Mouse (Mus musculus) cerebellum, postnatal 36 days (tissue): ENCODE measurements around the gene Tead3.
"Not testable (repeated sequence)": the region's sequence is repeated elsewhere in the genome, so short reads cannot be mapped to it uniquely, and the experiment has no call there.

Experiments used
- DNase-seq, 2 experiments: peaks; one replicate each; pipeline ENCODE4 v3.0.0; 2021 to 2022; ENCODE audit warnings: mixed read lengths in 2 of 2

Gene Tead3

DNA sequence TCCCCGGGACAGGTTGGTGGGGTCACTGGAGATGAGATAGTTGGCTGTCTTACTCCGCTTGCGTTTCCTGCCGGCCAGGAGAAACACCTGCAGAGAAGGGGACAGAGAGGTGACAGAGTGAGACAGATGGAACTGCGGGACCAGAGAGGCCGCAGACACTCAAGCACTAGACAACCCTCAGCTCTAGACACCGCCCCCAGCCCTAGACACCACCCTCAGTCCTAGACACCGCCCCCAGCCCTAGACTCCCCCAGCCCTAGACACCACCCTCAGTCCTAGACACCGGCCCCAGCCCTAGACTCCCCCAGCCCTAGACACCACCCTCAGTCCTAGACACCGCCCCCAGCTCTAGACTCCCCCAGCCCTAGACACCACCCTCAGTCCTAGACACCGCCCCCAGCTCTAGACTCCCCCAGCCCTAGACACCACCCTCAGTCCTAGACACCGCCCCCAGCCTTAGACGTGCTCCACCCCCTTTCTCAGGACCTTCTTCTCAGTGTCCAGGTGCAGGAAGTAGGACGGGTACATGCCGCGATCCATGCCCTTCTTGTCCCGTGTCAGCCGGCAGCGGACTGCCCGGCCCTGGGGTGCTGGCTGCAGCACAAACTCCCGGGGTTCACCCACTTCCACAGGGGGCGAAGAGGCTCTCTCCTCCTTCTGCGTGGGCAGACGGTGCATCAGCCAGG, 8.1 kb upstream of the Tead3 start:
- not testable (repeated sequence) for DNase-seq

- no peak for DNase-seq
Measured at GRCm38 (mm10) chr17:28355871-28356270, 5.3 kb upstream of the Tead3 start.

DNA sequence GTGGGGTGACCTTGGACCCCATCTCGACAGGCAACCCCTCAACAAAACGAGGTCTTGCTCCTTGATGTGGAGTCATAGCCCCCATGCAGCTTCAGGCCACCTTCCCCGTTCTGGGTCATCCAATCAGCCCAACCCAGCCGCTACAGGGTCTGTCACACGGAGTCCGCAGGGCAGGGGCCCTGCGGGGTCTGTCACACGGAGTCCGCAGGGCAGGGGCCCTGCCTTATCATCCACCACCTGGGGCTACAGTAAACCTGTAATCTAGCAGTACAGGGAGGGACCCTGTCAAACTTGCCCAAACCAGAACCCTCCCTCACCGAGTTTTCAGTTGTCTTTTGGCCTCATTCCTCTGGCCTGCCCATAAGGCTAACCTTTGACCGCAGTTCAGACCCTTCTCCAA, 1.4 kb upstream of the Tead3 start:
- DNase-seq, result no peak

DNA sequence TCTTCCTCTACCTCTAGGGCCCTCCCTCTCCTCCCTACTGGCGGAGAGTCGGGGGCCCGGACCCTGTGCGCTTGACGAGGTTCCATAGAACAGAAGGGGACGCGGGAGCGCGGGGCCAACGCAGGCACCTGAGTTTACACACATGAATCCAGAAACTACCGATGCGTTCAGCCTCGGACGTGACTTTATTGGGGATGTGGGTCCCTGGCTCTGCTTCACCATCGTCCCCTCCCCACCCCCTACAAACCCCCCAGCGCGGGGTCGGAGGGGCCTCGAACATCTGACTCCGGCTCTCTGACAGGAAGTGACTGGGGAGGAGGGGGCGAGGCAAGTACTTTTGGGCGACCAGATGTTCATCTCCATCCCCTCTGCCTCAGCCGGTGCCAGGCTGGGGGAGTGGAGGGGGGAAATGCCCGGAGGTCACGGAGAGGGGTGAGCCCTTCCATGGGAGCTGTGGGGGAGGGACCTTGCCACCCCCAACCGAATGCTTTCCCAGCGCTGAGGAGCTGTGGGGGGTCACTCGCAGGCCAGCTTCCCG, 805 bp upstream of the Tead3 start:
- no peak for DNase-seq

- no peak for DNase-seq
Measured at GRCm38 (mm10) chr17:28349901-28350465, 634 bp downstream of the Tead3 start.

GRCm38 (mm10) chr17:28349264-28349880, 1.2 kb downstream of the Tead3 start:
- DNase-seq, result no peak

GRCm38 (mm10) chr17:28348211-28348610, 2.4 kb downstream of the Tead3 start:
- no peak for DNase-seq

DNA sequence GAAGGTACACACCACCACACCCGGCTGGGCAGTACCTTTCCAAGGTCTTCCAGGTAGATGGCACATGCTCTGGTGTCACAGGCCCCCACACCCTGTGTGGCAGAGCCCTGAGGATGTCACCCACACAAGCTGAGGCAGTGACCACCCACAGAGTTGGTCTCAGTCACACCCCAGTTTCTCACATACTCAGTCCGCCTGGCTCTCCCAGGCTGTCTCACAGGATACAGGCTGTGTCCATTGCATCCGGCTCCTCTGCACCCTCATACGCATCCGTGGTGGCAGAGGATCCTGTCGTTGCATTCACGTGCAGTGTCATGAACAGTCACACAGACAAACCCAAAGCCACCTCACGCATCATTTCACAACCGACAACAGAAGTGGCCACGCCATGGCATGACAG, 3.3 kb downstream of the Tead3 start:
- DNase-seq, result no peak

DNA sequence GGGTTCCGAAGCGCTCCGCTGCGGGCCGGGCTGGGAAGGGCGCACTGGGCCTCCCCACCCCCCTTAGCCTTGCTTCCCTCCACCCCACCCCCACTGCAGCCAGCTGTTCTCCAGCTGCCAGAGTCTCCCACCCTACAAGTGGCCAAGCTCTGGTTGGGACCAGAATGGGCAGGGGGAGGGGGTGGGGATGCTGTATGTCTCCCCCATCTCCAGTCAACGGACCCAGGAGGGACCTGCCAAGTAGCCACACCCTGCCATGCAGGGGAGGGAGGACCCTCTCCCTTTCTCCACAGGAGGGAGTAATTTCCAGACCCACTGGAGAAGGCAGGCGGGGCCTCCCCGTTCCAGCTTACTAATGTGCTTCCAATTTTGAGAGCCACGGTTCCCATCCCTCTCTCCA, 4.7 kb downstream of the Tead3 start:
- DNase-seq, result no peak

- DNase-seq, result no peak
Measured at GRCm38 (mm10) chr17:28345271-28345721, 5.3 kb downstream of the Tead3 start.

- no peak for DNase-seq
Measured at GRCm38 (mm10) chr17:28344670-28345069, 5.9 kb downstream of the Tead3 start.

- no peak for DNase-seq
Measured at GRCm38 (mm10) chr17:28344050-28344607, 6.5 kb downstream of the Tead3 start.

DNA sequence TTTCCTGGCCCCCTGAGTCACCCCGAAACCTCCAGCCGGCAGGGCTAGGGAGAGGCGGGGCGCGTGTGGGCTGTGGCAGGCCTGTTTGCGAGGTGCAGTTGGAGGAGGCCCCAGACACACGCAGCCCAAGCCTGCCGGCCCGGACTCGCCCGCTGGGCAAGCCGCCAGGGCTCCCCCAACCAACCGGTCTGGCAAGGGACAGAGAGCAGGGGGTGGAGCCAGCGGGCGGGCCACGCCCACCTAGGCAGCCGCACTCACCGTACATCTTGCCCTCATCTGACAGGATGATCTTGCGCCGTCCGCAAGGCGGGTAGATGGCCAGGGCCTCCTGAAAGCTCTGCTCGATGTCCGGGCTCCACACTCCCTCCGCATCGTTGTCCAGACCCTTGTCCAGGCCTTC, 9.5 kb downstream of the Tead3 start:
- DNase-seq, result peak; percentile 23 to 60

DNA sequence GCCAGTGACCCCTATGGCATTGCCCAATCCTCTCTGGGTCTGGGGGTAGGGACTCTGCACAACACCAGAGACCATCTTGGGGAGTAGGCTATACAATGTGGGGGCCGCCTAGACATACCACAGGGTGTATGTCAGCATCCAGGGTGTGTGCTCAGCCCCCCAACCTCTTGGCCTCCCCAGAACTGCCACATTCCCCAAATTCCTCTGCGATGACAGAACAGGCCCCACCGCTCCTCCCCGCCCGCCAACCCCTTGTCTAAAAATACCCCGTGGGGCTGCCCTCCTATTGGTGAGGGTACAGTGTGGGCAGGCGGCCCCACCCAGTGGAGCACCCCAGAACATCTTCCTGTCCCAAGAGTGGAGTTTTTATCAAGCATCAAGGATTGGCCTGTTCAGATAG, 10.0 kb downstream of the Tead3 start:
- no peak for DNase-seq

- no peak for DNase-seq
Measured at GRCm38 (mm10) chr17:28337547-28337946, 13.1 kb downstream of the Tead3 start.

DNA sequence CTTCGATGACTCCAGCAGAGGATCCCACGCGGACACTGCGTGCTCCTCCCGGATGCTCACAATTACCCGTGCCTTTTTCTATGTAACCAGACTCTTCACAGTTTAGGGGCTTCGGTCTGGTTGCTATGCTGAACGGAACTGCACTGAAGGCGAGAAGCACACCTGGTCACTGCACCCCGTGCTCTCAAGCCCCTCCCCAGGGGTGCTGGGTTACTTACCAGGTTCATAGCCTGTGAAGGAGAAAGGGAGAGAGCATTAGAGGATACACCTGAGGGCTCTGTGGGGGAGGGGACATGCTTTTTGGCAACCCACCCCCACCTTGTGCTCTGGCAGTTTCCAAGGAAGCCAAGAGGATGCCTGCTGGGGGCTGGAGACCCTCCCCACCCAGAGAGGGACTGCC, 15.3 kb downstream of the Tead3 start:
- no peak for DNase-seq

- no peak for DNase-seq
Measured at GRCm38 (mm10) chr17:28332915-28333546, 17.6 kb downstream of the Tead3 start.

DNA sequence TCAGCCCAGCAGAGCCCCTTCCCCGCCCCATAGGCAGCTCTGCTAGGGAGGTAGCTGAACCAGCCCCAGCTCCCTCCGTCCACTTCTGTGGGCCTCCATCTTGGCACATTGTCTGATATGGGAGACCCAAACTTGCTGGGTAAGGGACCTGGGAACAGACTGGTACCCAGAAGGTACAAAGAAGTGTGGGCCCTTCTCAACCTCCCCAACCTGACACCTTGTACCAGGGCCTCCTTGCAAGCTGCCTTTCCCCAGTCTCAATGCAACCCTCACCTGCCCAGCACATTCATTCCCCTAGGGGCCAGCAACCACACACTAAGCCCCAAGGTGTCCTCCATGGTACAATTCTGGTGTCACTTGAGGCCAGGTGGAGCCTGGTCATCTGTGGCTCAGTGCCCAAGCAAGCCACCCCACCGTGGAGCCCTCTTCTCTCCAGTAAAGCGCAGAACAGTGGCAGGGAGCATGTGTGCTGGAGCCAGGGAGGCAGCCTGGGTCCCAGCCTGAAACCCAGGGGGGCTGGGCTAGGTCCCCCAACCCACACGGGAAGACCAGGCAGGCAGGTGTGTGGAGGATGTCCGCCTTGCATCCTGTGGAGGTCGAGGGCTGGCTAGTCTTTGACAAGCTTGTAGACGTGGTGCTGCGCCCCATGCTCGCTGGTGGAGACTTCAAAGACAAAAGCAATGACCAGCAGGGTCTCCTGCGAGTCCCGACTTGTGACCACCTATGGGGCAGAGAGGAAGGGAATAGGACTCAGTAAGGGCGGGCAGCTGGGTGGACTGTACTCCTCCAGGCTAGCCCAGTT, 18.3 kb downstream of the Tead3 start:
- no peak for DNase-seq

GRCm38 (mm10) chr17:28331241-28332112, 19.1 kb downstream of the Tead3 start:
- no peak for DNase-seq

GRCm38 (mm10) chr17:28330590-28330989, 20.0 kb downstream of the Tead3 start:
- not testable (repeated sequence) for DNase-seq

DNA sequence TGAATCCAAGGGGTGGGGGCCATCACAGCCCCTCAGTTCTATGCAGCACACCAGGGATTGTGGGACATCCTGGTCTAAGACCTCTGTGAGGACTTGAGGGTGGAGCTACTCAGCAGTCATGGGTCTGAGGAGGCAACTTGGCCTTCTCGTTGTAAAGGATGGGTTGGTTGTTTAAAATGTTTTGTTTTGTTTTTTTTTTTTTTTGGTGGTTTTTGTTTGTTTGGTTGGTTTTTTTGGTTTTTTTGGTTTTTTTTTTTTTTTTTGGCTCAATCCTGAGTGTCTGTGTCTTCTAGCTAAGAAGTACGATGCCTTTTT, 20.4 kb downstream of the Tead3 start:
- no peak for DNase-seq
